Mouse (Mus musculus): Measurements from ENCODE around the gene Mgam.
"Not testable (repeated sequence)": the region's sequence is repeated elsewhere in the genome, so short reads cannot be mapped to it uniquely, and the experiment has no call there.

Gene Mgam

DNA sequence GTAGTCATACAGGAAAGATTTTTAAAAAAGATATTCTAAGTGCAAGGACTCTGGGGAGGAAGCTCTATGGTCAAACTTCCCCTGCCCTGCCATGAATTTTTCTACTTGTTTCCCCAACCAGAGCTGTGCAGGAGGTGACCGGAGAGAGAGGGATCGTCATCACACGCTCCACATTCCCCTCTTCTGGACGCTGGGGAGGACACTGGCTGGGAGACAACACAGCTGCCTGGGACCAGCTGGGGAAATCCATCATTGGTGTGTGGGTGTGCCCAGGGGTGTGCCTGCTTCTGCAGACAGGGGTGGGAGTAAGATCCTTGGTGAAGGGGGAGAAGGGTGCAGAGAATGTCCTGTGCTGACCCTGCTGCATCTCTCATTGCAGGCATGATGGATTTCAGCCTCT, 99.9 kb downstream of the Mgam start:
- not testable (repeated sequence) for DNase-seq (ENCODE audit: low spot score)

DNA sequence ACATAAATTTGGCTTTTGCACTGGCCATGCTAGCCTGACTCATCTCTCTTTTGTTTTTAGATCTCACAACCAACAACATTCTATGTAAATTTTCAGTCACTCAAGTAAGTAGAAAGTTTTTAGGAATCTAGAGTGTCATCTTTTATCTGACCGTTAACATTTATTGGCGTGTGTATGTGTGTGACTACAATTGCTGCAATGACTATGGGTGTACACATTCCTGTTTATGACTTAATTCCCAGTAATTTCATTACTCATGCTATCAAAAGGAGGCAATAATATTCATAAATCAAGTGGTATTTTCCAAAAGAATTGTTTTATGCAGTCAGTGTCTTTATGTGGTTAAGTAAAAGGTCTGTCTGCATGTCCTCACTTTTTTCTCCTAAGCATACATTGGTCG, 110.9 kb downstream of the Mgam start:
- no peak for DNase-seq (ENCODE audit: low spot score)

DNA sequence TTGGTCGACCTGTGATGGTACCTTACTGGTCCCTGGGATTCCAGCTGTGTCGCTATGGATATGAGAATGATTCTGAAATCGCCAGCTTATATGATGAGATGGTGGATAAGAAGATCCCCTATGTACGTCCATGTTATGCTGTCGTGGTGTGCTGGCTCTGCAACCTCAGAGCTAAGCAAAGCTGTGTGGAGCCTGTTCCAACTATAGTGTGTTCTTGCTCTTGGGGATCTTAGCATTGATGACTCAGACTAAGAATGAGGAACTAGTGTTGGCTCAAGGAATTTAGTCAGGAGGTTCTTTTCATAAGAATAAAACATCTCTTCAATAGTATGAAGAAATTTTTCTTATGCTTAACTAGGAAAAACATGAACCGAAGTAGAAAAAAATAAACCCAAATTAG, 120.4 kb downstream of the Mgam start:
- DNase-seq (ENCODE audit: low spot score), result not testable (repeated sequence)

GRCm38 (mm10) chr6:40755948-40756347, 127.3 kb downstream of the Mgam start:
- no peak for DNase-seq (ENCODE audit: low spot score)

DNA sequence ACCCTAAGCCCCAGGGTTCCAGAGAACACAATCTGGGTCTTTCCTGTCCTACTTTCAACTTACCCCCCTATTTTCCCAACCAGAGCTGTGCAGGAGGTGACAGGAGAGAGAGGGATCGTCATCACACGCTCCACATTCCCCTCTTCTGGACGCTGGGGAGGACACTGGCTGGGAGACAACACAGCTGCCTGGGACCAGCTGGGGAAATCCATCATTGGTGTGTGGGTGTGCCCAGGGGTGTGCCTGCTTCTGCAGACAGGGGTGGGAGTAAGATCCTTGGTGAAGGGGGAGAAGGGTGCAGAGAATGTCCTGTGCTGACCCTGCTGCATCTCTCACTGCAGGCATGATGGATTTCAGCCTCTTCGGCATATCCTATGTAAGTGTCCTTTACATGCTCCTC, 128.7 kb downstream of the Mgam start:
- DNase-seq (ENCODE audit: low spot score), result not testable (repeated sequence)

DNA sequence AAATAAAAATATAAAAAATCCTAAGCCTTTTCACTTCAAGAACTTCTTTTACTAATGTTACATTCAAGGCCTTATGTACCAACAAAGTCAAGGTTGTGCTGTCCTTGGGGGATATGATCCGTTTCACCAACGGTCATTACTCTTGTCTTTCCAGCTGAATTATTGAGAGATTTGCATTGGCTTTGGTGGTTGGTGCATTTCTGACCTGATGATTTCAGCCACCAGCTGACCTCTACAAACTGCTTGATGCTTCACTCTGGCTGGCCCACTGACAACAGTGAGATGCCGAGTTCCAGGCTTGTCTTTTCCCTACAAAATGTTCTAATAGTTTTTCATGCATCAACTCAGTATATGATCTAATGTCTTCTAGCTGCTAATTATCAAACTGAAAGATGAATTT, 146.0 kb downstream of the Mgam start:
- no peak for DNase-seq (ENCODE audit: low spot score)

DNA sequence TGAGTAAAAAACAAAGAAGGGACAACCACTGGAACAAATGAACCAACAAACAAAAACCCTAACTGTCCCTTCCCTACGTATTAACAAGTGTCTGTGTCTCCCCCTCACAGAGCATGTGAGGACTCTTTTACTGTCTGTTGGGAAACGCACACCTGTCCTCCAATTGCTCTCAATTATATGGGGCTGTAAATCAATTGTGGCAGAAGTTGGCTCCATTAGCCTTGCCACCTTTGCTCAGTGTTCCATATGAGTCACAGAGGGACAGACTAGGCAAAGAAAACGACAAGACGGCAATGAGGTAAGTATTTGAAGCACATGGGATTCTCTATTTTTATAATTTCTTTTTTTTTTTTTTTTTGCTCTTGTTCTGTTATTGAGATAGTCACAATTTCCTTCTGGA, 149.8 kb downstream of the Mgam start:
- DNase-seq (ENCODE audit: low spot score), result no peak

DNA sequence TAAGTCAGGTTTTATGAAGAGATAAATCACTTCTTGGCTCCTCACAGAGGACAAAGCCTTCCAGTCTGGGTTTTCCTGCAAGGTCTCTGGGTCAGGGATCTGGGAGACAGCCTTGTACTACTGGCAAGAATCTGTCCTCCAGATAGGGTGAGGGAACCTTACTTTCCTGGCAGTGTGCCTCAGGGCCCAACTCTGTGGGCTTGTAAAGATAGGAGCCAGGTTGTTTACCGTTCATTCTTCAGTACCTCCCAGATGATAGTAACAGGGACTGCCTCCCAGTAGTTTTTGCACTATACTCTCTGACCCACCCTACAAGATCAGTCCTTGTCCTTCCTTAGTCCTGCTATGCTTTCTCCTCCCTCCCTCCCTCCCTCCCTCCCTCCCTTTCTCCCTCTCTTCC, 155.0 kb downstream of the Mgam start:
- no peak for DNase-seq (ENCODE audit: low spot score)

DNA sequence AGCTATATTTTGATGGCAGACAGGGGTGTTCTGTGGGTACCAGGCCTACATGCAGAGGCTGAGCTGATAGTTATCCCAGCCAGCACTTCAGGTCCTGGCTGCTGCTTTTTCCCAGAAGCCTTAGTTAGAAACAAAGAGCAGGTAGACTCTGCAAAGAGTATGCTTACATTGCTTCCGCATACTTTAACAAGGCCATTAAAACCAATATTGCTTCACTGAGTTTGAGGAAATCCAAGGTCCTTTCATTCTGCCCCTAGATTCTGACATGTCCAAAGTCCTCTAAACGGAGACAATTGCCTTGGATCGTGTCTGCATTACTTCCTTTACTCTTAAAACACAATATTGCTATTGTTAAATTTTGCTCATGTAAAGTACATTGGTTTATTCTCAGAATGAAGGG, 155.7 kb downstream of the Mgam start:
- no peak for DNase-seq (ENCODE audit: low spot score)

DNA sequence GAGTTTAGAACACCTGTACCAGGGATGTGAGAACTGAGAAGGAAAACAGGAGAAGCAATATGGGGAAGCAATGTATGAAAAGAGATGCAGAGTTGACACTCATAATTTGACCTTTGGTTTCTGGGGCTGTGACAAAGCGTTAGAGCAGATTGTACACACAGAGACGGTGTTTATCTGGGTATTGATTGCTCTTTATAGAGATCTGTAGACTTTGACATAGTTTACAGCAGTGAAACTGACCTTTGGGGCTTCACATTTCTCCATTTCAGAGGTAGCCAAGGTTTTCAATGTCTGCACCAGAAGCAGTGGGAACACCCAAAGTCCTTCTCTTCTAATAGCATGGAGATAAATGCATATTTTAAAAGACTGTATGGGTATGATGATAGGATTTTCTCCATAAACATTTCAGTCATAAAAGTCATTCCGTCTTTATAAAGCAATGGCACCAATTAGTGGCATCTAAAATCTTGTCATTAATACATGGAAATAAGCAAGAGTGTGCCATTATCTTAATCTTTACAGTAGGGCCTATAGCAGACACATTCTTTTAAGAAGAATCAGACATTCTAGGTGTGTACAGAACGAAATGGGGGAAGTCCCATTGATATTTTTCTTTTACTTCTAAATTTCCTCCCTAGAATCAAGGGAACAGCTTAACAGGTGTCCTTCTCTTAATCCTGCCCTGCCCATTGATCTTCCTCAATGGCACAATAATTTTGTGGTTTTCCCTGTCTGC, 166.6 kb downstream of the Mgam start:
- no peak for DNase-seq (ENCODE audit: low spot score)

GRCm38 (mm10) chr6:40818237-40818902, 189.7 kb downstream of the Mgam start:
- no peak for DNase-seq (ENCODE audit: low spot score)

Measured in ovary, postnatal 10 days (tissue).